Mouse (Mus musculus) small intestine, adult 10 weeks (tissue): ENCODE data around the gene Krt42. TPM values are rescaled to one million over a fixed set of nuclear protein-coding genes. Genes with fewer than 3 reads are reported as not detected.

Source experiments
- polyA plus RNA-seq: library from polyadenylated mRNA; stranded (reverse); fragments of 350-450 nt; fragmentation: Illumina TruSeq; extraction: RNeasy Lipid Tissue Mini Kit (QIAGEN cat#74804); gene quantifications from one replicate; pipeline ENCODE4 v1.2.3, GENCODE M21; 2014; ENCODE audit warnings: low replicate concordance

Krt42 gene
- polyA plus RNA-seq: not detected

GRCm38 (mm10) chr11:100269821-100270332, at the start of gene Krt42:
TSS of gene Krt42 (minus strand) at chr11:100269871.

GRCm38 (mm10) chr11:100260514-100261234, 9.0 kb downstream of the Krt42 start, which contains the start of gene Krt17:
TSS of gene Krt17 (minus strand) at chr11:100261029.

DNA sequence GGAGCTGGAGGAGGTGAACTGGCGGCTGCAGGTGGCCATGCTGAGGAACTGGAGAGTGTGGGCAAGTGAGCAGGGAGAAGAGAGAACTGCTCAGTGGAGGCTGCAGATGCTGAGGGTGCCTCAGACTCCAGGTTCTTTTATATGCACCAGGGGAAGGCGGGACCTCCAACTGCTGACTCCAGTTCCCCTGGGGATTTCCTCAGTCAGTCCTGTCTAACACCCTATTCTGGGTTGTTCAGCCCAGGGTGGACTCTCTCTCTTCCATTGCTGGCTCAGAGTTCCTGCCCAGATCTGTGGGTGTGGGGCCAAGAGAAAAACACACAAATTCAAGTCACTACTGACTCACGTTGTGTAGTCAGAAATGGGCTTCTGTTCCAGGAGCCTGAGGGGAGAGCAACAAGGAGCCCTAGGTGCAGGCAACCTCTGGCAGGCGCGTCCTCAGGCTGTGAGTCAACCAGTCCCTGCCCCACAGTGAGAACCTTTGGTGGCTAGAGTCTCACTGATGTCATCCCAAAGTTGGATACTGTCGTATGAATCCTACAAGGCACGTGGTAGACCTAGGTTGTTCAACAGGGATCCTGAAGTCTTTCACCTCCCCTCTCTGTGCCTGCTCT, 20.7 kb downstream of the Krt42 start, which contains the start of gene Krt16:
Gene Krt16, minus strand, starts transcription at position 51 of the 614 bp plus-strand sequence.

Other genes starting within 250 kb of the Krt42 start
- gene Krt33b, start 240.0 kb downstream of the Krt42 start, polyA plus RNA-seq: not detected
- gene Krt34, start 228.3 kb downstream of the Krt42 start, polyA plus RNA-seq: not detected
- not detected for gene Krt31, start 219.3 kb downstream of the Krt42 start, polyA plus RNA-seq
- not detected for gene Krt32, start 181.6 kb downstream of the Krt42 start, polyA plus RNA-seq
- gene Krt35, start 173.6 kb downstream of the Krt42 start, polyA plus RNA-seq: not detected
- gene Krt36, start 164.2 kb downstream of the Krt42 start, polyA plus RNA-seq: not detected
- not detected for gene Krt13, start 148.3 kb downstream of the Krt42 start, polyA plus RNA-seq
- not detected for gene Krt15, start 133.9 kb downstream of the Krt42 start, polyA plus RNA-seq
- 9.9 TPM for gene Krt19, start 121.2 kb downstream of the Krt42 start, polyA plus RNA-seq
- gene Krt9, start 76.6 kb downstream of the Krt42 start, polyA plus RNA-seq: not detected
- gene Krt14, start 62.3 kb downstream of the Krt42 start, polyA plus RNA-seq: not detected
- not detected for gene Krt16, start 21.0 kb downstream of the Krt42 start, polyA plus RNA-seq
- gene Krt17, start 8.8 kb downstream of the Krt42 start, polyA plus RNA-seq: not detected
- gene Eif1, start 50.0 kb upstream of the Krt42 start, polyA plus RNA-seq: 1,556 TPM
- not detected for gene Gast, start 64.5 kb upstream of the Krt42 start, polyA plus RNA-seq
- 0.22 TPM for gene Hap1, start 86.3 kb upstream of the Krt42 start, polyA plus RNA-seq
- 3.0 TPM for gene Jup, start 127.9 kb upstream of the Krt42 start, polyA plus RNA-seq
- not detected for gene P3h4, start 145.0 kb upstream of the Krt42 start, polyA plus RNA-seq
- not detected for gene Fkbp10, start 145.8 kb upstream of the Krt42 start, polyA plus RNA-seq
- gene Nt5c3b, start 171.9 kb upstream of the Krt42 start, polyA plus RNA-seq: 3.2 TPM
- gene Klhl10, start 172.0 kb upstream of the Krt42 start, polyA plus RNA-seq: not detected
- gene Klhl11, start 202.9 kb upstream of the Krt42 start, polyA plus RNA-seq: 2.3 TPM